In the genomic region with DNA sequence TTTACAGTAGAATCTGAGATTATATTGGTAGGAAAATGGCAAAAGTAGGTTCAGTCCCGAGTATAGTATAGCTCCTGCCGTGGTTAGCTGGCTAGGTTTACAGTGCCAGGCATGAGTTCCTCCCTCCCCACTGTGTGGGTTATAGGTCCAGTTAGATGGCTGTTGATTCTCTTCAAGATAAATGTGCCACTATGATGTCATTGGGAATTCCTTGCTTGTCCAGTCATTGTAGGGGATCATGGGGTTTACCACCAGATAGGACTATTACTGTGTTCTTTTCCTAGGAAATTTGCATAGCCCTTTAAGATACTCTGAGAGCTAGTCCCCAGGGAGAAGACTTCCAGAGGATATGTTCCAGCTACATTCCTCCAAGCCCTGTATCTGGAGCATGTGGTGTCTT, we compare ENCODE assay signal across 35 mouse cellular contexts.
"Had no signal": no experiment of that assay in that cellular context is flagged by ENCODE, and none has a peak within 500 bp of the region (broad histone marks: within the 10 kb centered on the region; RNA-seq: fewer than 3 reads in every experiment).

No protein-coding gene starts in this region.

- H3K4me2 ChIP-seq: heart, embryonic 11.5 days; heart, embryonic 12.5 days; heart, embryonic 13.5 days; heart, embryonic 15.5 days; hindbrain, embryonic 12.5 days; hindbrain, embryonic 13.5 days; hindbrain, embryonic 14.5 days; hindbrain, embryonic 15.5 days; intestine, embryonic 15.5 days; kidney, embryonic 15.5 days had no signal

- ATAC-seq: hindbrain, embryonic 16.5 days; hindbrain, postnatal 0 days; inflammation-experienced regulatory T-cells, adult 6 months; intestine, embryonic 15.5 days; intestine, embryonic 16.5 days; intestine, postnatal 0 days had no signal

- H3K9ac ChIP-seq: heart, embryonic 12.5 days; heart, embryonic 13.5 days; heart, embryonic 15.5 days; hindbrain, embryonic 12.5 days; hindbrain, embryonic 13.5 days; hindbrain, embryonic 14.5 days; hindbrain, embryonic 15.5 days; intestine, embryonic 15.5 days; kidney, embryonic 15.5 days had no signal

- H3K27me3 ChIP-seq: heart, embryonic 12.5 days; heart, embryonic 13.5 days; heart, embryonic 15.5 days; hindbrain, embryonic 12.5 days; hindbrain, embryonic 13.5 days; hindbrain, embryonic 15.5 days; intestine, embryonic 15.5 days; kidney, embryonic 15.5 days had no signal

- H3K36me3 ChIP-seq: heart, embryonic 10.5 days; heart, embryonic 12.5 days; heart, embryonic 13.5 days; heart, embryonic 15.5 days; hindbrain, embryonic 10.5 days; hindbrain, embryonic 12.5 days; hindbrain, embryonic 13.5 days; hindbrain, embryonic 15.5 days; intestine, embryonic 15.5 days; kidney, embryonic 15.5 days had no signal

- H3K27ac ChIP-seq: heart, embryonic 10.5 days; heart, embryonic 13.5 days; heart, embryonic 15.5 days; hindbrain, embryonic 10.5 days; hindbrain, embryonic 12.5 days; hindbrain, embryonic 13.5 days; hindbrain, embryonic 14.5 days; hindbrain, embryonic 15.5 days; hindbrain, postnatal 0 days; intestine, embryonic 15.5 days; kidney, embryonic 15.5 days; kidney, postnatal 0 days; layer of hippocampus, adult 2 months had no signal

- DNase-seq: heart, postnatal 10 days; heart, postnatal 14 days; heart, postnatal 36 days; heart, postnatal 4 days; kidney, adult 11 months; kidney, adult 18-20 months; kidney, adult 2 months; kidney, adult 8-10 months; kidney, adult 9 months; kidney, postnatal 10 days; kidney, postnatal 14 days; kidney, postnatal 25 days; kidney, postnatal 36 days; kidney, postnatal 4 days; layer of hippocampus, adult 9-11 months; layer of hippocampus, postnatal 36 days had no signal

- H3K4me3 ChIP-seq: heart, embryonic 10.5 days; heart, embryonic 12.5 days; heart, embryonic 13.5 days; heart, embryonic 15.5 days; hindbrain, embryonic 10.5 days; hindbrain, embryonic 12.5 days; hindbrain, embryonic 13.5 days; hindbrain, embryonic 15.5 days; intestine, embryonic 15.5 days; kidney, embryonic 15.5 days; layer of hippocampus, adult 2 months had no signal

- H3K4me1 ChIP-seq: heart, embryonic 10.5 days; heart, embryonic 12.5 days; hindbrain, embryonic 10.5 days; hindbrain, embryonic 12.5 days; hindbrain, embryonic 13.5 days; hindbrain, embryonic 15.5 days; intestine, embryonic 15.5 days had no signal

- H3K9me3 ChIP-seq: heart, embryonic 10.5 days; heart, embryonic 12.5 days; heart, embryonic 13.5 days; heart, embryonic 15.5 days; hindbrain, embryonic 10.5 days; hindbrain, embryonic 12.5 days; hindbrain, embryonic 13.5 days; hindbrain, embryonic 15.5 days; intestine, embryonic 15.5 days; kidney, embryonic 15.5 days had no signal
